Mouse (Mus musculus) MEL (cell line): ENCODE results near the gene Cbx5. TPM values are rescaled to one million over a fixed set of nuclear protein-coding genes. Genes with fewer than 3 reads are reported as not detected.

ENCODE experiments used
- DNase-seq: peaks from one replicate; pipeline ENCODE4 v3.0.0; 2011; ENCODE audit warnings: low read depth, low spot score
- H3K27ac ChIP-seq: 2 replicates; pipeline ENCODE4 v1.5.1; 2012; ENCODE audit warnings: low read depth, mild to moderate bottlenecking, control low read depth, low read length, moderate library complexity; ENCODE audit not compliant: control insufficient read depth
- H3K27me3 ChIP-seq, 2 experiments: fragments of 150-350 bp in 1 of 2; sonication (generic) in 1 of 2; 2 replicates each; pipeline ENCODE4 v1.6.1; 2012; ENCODE audit warnings: low read length in 2 of 2, mild to moderate bottlenecking in 2 of 2, improper control_type of control experiment in 1 of 2, moderate library complexity in 1 of 2; ENCODE audit not compliant: insufficient read depth in 2 of 2, control insufficient read depth in 1 of 2
- H3K36me3 ChIP-seq, 2 experiments: 2 replicates each; pipeline ENCODE4 v1.6.1; 2012 to 2014; ENCODE audit warnings: low read length in 2 of 2, improper control_type of control experiment in 1 of 2, inconsistent platforms in 1 of 2, mild to moderate bottlenecking in 1 of 2; ENCODE audit not compliant: insufficient read depth in 2 of 2, control insufficient read depth in 1 of 2
- H3K4me1 ChIP-seq, 2 experiments: fragments of 150-350 bp in 1 of 2; sonication (generic) in 1 of 2; 2 replicates each; pipeline ENCODE4 v1.6.1; 2012; ENCODE audit warnings: low read length in 2 of 2, improper control_type of control experiment in 1 of 2, mild to moderate bottlenecking in 1 of 2; ENCODE audit not compliant: insufficient read depth in 2 of 2, control insufficient read depth in 1 of 2
- H3K4me3 ChIP-seq, 2 experiments: fragments of 150-350 bp in 1 of 2; sonication (generic) in 1 of 2; 2 replicates each; pipeline ENCODE4 v1.5.1; 2012; ENCODE audit warnings: low read depth in 2 of 2, low read length in 2 of 2, mild to moderate bottlenecking in 2 of 2, moderate library complexity in 2 of 2, control low read depth in 1 of 2, improper control_type of control experiment in 1 of 2; ENCODE audit not compliant: control insufficient read depth in 1 of 2, insufficient read depth in 1 of 2
- H3K79me2 ChIP-seq: 2 replicates; pipeline ENCODE4 v1.6.1; 2012; ENCODE audit warnings: mild to moderate bottlenecking, low read length, moderate library complexity; ENCODE audit not compliant: control insufficient read depth, poor library complexity, insufficient read depth
- H3K9ac ChIP-seq: 2 replicates; pipeline ENCODE4 v1.6.1; 2012; ENCODE audit warnings: low read depth, mild to moderate bottlenecking, control low read depth, low read length, moderate library complexity; ENCODE audit not compliant: control insufficient read depth, poor library complexity, severe bottlenecking
- H3K9me3 ChIP-seq: fragments of 150-350 bp; sonication (generic); replicated peaks from 2 replicates; pipeline ENCODE4 v1.6.1; 2012; ENCODE audit warnings: mild to moderate bottlenecking, low read length, improper control_type of control experiment, moderate library complexity; ENCODE audit not compliant: insufficient read depth
- BHLHE40 ChIP-seq: IDR thresholded peaks from 2 replicates; pipeline ENCODE4 v1.6.1; 2012; ENCODE audit warnings: low read depth, mild to moderate bottlenecking, inconsistent platforms, low read length, improper control_type of control experiment, borderline replicate concordance
- CTCF ChIP-seq, 3 experiments: IDR thresholded peaks in 2 of 3; conservative IDR thresholded peaks in 1 of 3; 2 replicates each; pipeline ENCODE4 v1.5.1; 2011 to 2012; ENCODE audit warnings: low read length in 3 of 3, low read depth in 2 of 3, mild to moderate bottlenecking in 2 of 3, improper control_type of control experiment in 1 of 3, inconsistent platforms in 1 of 3, mixed read lengths in 1 of 3, moderate library complexity in 1 of 3; ENCODE audit not compliant: control insufficient read depth in 1 of 3, insufficient read depth in 1 of 3, poor library complexity in 1 of 3, severe bottlenecking in 1 of 3
- E2F4 ChIP-seq: IDR thresholded peaks from 2 replicates; pipeline ENCODE4 v1.6.1; 2011; ENCODE audit warnings: low read depth, low read length, improper control_type of control experiment, borderline replicate concordance
- ETS1 ChIP-seq: IDR thresholded peaks from 2 replicates; pipeline ENCODE4 v1.6.1; 2012; ENCODE audit warnings: low read depth, mild to moderate bottlenecking, inconsistent platforms, low read length, improper control_type of control experiment, moderate library complexity
- GATA1 ChIP-seq: IDR thresholded peaks from 2 replicates; pipeline ENCODE4 v1.6.1; 2011; ENCODE audit warnings: low read depth, low read length, improper control_type of control experiment
- JUND ChIP-seq: IDR thresholded peaks from 2 replicates; pipeline ENCODE4 v1.6.1; 2011; ENCODE audit warnings: low read depth, mild to moderate bottlenecking, improper control_type of control experiment, low read length
- MAZ ChIP-seq: IDR thresholded peaks from 2 replicates; pipeline ENCODE4 v1.6.1; 2012; ENCODE audit warnings: low read depth, mild to moderate bottlenecking, inconsistent platforms, low read length, improper control_type of control experiment
- MYB ChIP-seq: IDR thresholded peaks from 2 replicates; pipeline ENCODE4 v1.6.1; 2011; ENCODE audit warnings: mild to moderate bottlenecking, low read depth, low read length, improper control_type of control experiment
- POLR2AphosphoS5 ChIP-seq: IDR thresholded peaks from 2 replicates; pipeline ENCODE4 v1.6.1; 2012; ENCODE audit warnings: low read depth, borderline replicate concordance, mild to moderate bottlenecking, inconsistent platforms, low read length, moderate library complexity, mixed read lengths
- RAD21 ChIP-seq: IDR thresholded peaks from 2 replicates; pipeline ENCODE4 v1.6.1; 2011; ENCODE audit warnings: mild to moderate bottlenecking, low read depth, low read length, improper control_type of control experiment
- SMC3 ChIP-seq: IDR thresholded peaks from 2 replicates; pipeline ENCODE4 v1.6.1; 2011; ENCODE audit warnings: low read depth, low read length, improper control_type of control experiment
- TBP ChIP-seq: IDR thresholded peaks from 2 replicates; pipeline ENCODE4 v1.8.0; 2011; ENCODE audit warnings: low read depth, low read length, improper control_type of control experiment
- TCF12 ChIP-seq: IDR thresholded peaks from 2 replicates; pipeline ENCODE4 v1.6.1; 2014; ENCODE audit warnings: low read depth, mild to moderate bottlenecking, inconsistent platforms, low read length, improper control_type of control experiment, moderate library complexity
- UBTF ChIP-seq: IDR thresholded peaks from 2 replicates; pipeline ENCODE4 v1.6.1; 2012; ENCODE audit warnings: low read depth, mild to moderate bottlenecking, inconsistent platforms, low read length, improper control_type of control experiment, moderate library complexity, borderline replicate concordance; ENCODE audit not compliant: insufficient read depth
- ZMIZ1 ChIP-seq: IDR thresholded peaks from 2 replicates; pipeline ENCODE4 v1.6.1; 2012; ENCODE audit warnings: low read depth, mild to moderate bottlenecking, inconsistent platforms, low read length, improper control_type of control experiment, moderate library complexity
- polyA plus RNA-seq, 2 experiments: library from polyadenylated mRNA; stranded (reverse) in 1 of 2; unstranded in 1 of 2; fragments of >175 nt in 1 of 2; fragments of >200 nt in 1 of 2; gene quantifications; 2 replicates each; pipeline versions ENCODE4 v1.2.1 to v1.2.4; 2012; ENCODE audit warnings: low replicate concordance in 2 of 2, low read depth in 1 of 2; ENCODE audit not compliant: insufficient read length in 2 of 2, insufficient read depth in 1 of 2, missing spikeins in 1 of 2
- total RNA-seq: library from RNA; depleted of rRNA; stranded (reverse); fragments of 300-350 nt; gene quantifications from 2 replicates; pipeline ENCODE4 v1.2.3, GENCODE M21; 2012

Gene Cbx5
- total and polyA plus RNA-seq, 3 experiments, result 39.8 to 67.1 (median 42.4) TPM

GRCm38 (mm10) chr15:103205156-103205555 is 34.5 kb downstream of the Cbx5 start:
- Histone ChIP-seq H3K4me3 (no peak overlapping the region), H3K79me2 (no peaks in the 10 kb centered on the region), H3K9ac (no peak overlapping the region), H3K27me3 (no peaks in the 10 kb centered on the region), H3K9me3 (no peaks in the 10 kb centered on the region), H3K36me3 (peaks cover 0 to 14% of the 10 kb centered on the region in 2 experiments; a peak in 2 of 4 replicates), H3K4me1 (no peaks in the 10 kb centered on the region), H3K27ac (no peak overlapping the region)
- no peak for DNase-seq
- TF ChIP-seq TBP, result no peak
- TF ChIP-seq GATA1, result no peak
- TF ChIP-seq TCF12, result no peak
- TF ChIP-seq SMC3, result peak; percentile 43
- TF ChIP-seq CTCF (IDR thresholded peaks at IDR 0.05 in 2 of 3, conservative IDR thresholded peaks at IDR 0.05 in 1 of 3; ENCODE audit: control insufficient read depth in 1 of 3, insufficient read depth in 1 of 3, low read depth in 2 of 3, low read length in 3 of 3, poor library complexity in 1 of 3, severe bottlenecking in 1 of 3), result peak in 1 of 3 experiments; percentile 47; a peak in 2 of 6 replicates
- no peak for TF ChIP-seq MYB
- TF ChIP-seq JUND, result no peak
- TF ChIP-seq POLR2AphosphoS5, result no peak
- TF ChIP-seq UBTF, result no peak
- no peak for TF ChIP-seq ETS1
- TF ChIP-seq MAZ, result no peak
- TF ChIP-seq ZMIZ1, result no peak
- peak; percentile 16 for TF ChIP-seq RAD21

- H3K36me3 ChIP-seq, result peaks cover 0 to 11% of the 10 kb centered on the region in 2 experiments; a peak in 2 of 4 replicates
- H3K27ac ChIP-seq, result no peak overlapping the region
- no peaks in the 10 kb centered on the region for H3K4me1 ChIP-seq
- no peak overlapping the region for H3K9ac ChIP-seq
- no peaks in the 10 kb centered on the region for H3K27me3 ChIP-seq
- no peaks in the 10 kb centered on the region for H3K9me3 ChIP-seq
- no peak for DNase-seq
- no peaks in the 10 kb centered on the region for H3K79me2 ChIP-seq
- H3K4me3 ChIP-seq, result no peak overlapping the region
- TF ChIP-seq E2F4 (no peak), TCF12 (no peak), BHLHE40 (no peak), CTCF (IDR thresholded peaks at IDR 0.05 in 2 of 3, conservative IDR thresholded peaks at IDR 0.05 in 1 of 3; ENCODE audit: control insufficient read depth in 1 of 3, insufficient read depth in 1 of 3, low read depth in 2 of 3, low read length in 3 of 3, poor library complexity in 1 of 3, severe bottlenecking in 1 of 3) (no peak), ZMIZ1 (no peak)
These were observed 37.4 kb downstream of the Cbx5 start for GRCm38 (mm10) chr15:103202088-103202793.
